ENCODE assay signal across 28 mouse cellular contexts in genomic region chr7:128678546-128678945, GRCm38 (mm10).
"Had no signal": no experiment of that assay in that cellular context is flagged by ENCODE, and none has a peak within 500 bp of the region (broad histone marks: within the 10 kb centered on the region; RNA-seq: fewer than 3 reads in every experiment).

No protein-coding gene starts in this region.

- H3K27ac ChIP-seq: embryonic facial prominence, embryonic 10.5 days; embryonic facial prominence, embryonic 12.5 days; embryonic facial prominence, embryonic 13.5 days; embryonic facial prominence, embryonic 15.5 days; forebrain, embryonic 10.5 days; forebrain, embryonic 12.5 days; forebrain, embryonic 13.5 days; forebrain, embryonic 15.5 days; gastrocnemius, adult 2 months; heart, adult 2 months had no signal

- H3K4me1 ChIP-seq: embryonic facial prominence, embryonic 10.5 days; embryonic facial prominence, embryonic 12.5 days; embryonic facial prominence, embryonic 13.5 days; embryonic facial prominence, embryonic 15.5 days; forebrain, embryonic 15.5 days had no signal

- H3K9ac ChIP-seq: embryonic facial prominence, embryonic 12.5 days; embryonic facial prominence, embryonic 13.5 days; embryonic facial prominence, embryonic 15.5 days; forebrain, embryonic 12.5 days; forebrain, embryonic 13.5 days; forebrain, embryonic 15.5 days; forebrain, postnatal 0 days had no signal

- ATAC-seq: forebrain, embryonic 13.5 days; forebrain, embryonic 14.5 days; forebrain, embryonic 15.5 days; forebrain, embryonic 16.5 days; forebrain, postnatal 0 days had no signal

- DNase-seq: cerebellum, adult 8-10 months; cerebellum, adult 9-10 months; cerebellum, adult 9-11 months; cerebellum, postnatal 10 days; cerebellum, postnatal 14 days; cerebellum, postnatal 25 days; cerebellum, postnatal 36 days; embryo, embryonic 11 days; forebrain, postnatal 0 days; gastrocnemius, adult 2 months; gastrocnemius, postnatal 10 days; gastrocnemius, postnatal 14 days; gastrocnemius, postnatal 25 days; gastrocnemius, postnatal 36 days; heart, adult 11 months; heart, adult 18-20 months; heart, adult 2 months had no signal

- H3K27me3 ChIP-seq: embryonic facial prominence, embryonic 12.5 days; embryonic facial prominence, embryonic 13.5 days; embryonic facial prominence, embryonic 15.5 days; forebrain, embryonic 12.5 days; forebrain, embryonic 13.5 days; forebrain, embryonic 15.5 days had no signal

- H3K4me3 ChIP-seq: embryonic facial prominence, embryonic 10.5 days; embryonic facial prominence, embryonic 12.5 days; embryonic facial prominence, embryonic 13.5 days; embryonic facial prominence, embryonic 15.5 days; erythroblast, embryonic 14.5 days; forebrain, embryonic 10.5 days; forebrain, embryonic 12.5 days; forebrain, embryonic 13.5 days; forebrain, embryonic 15.5 days; gastrocnemius, adult 2 months; heart, adult 2 months had no signal

- H3K4me2 ChIP-seq: embryonic facial prominence, embryonic 12.5 days; embryonic facial prominence, embryonic 13.5 days; embryonic facial prominence, embryonic 15.5 days; forebrain, embryonic 12.5 days; forebrain, embryonic 13.5 days; forebrain, embryonic 15.5 days had no signal

- H3K9me3 ChIP-seq: embryonic facial prominence, embryonic 10.5 days; embryonic facial prominence, embryonic 12.5 days; embryonic facial prominence, embryonic 13.5 days; embryonic facial prominence, embryonic 15.5 days; forebrain, embryonic 10.5 days; forebrain, embryonic 12.5 days; forebrain, embryonic 13.5 days; forebrain, embryonic 15.5 days had no signal
